Mouse (Mus musculus) spleen, adult 2 months (tissue): ENCODE results near the gene Rnf19b.

Experiments
- CTCF ChIP-seq: fragments of 200-500 bp; IDR thresholded peaks from 2 replicates; pipeline ENCODE4 v1.5.1; 2011; ENCODE audit warnings: mild to moderate bottlenecking, inconsistent platforms; ENCODE audit not compliant: insufficient read depth, insufficient read length, insufficient replicate concordance; ENCODE audit errors: extremely low read depth
- POLR2A ChIP-seq: fragments of 200-500 bp; IDR thresholded peaks from 2 replicates; pipeline ENCODE4 v1.6.1; 2011; ENCODE audit warnings: low read depth, low read length, inconsistent platforms

- no peak for TF ChIP-seq CTCF
- TF ChIP-seq POLR2A = no peak
Measured at GRCm38 (mm10) chr4:129013151-129013864, 44.8 kb upstream of the Rnf19b start.
